Mouse (Mus musculus) neural tube, embryonic 13.5 days (tissue): ENCODE results near the gene Gprc5b. TPM values are rescaled to one million over a fixed set of nuclear protein-coding genes. Genes with fewer than 3 reads are reported as not detected.

Experiments used
- ATAC-seq: fragments of 200-750 bp; cut with Nextera tagmentation; 2 replicates; pipeline ENCODE4 v1.8.0; 2017; ENCODE audit warnings: low read depth, mild to moderate bottlenecking, moderate TSS enrichment, moderate library complexity
- H3K27ac ChIP-seq: fragments of 300-500 bp; sonication (generic); replicated peaks from 2 replicates; pipeline ENCODE4 v1.5.1; 2015; ENCODE audit warnings: moderate library complexity, mild to moderate bottlenecking, inconsistent platforms
- H3K27me3 ChIP-seq: fragments of 300-500 bp; sonication (generic); 2 replicates; pipeline ENCODE4 v1.6.1; 2015; ENCODE audit warnings: mild to moderate bottlenecking, inconsistent platforms
- H3K36me3 ChIP-seq: fragments of 300-500 bp; sonication (generic); 2 replicates; pipeline ENCODE4 v1.6.1; 2015; ENCODE audit warnings: mild to moderate bottlenecking, inconsistent platforms
- H3K4me1 ChIP-seq: fragments of 300-500 bp; sonication (generic); replicated peaks from 2 replicates; pipeline ENCODE4 v1.6.1; 2015; ENCODE audit warnings: inconsistent platforms
- H3K4me2 ChIP-seq: fragments of 300-500 bp; sonication (generic); 2 replicates; pipeline ENCODE4 v1.6.1; 2015; ENCODE audit warnings: inconsistent platforms, mild to moderate bottlenecking, moderate library complexity
- H3K4me3 ChIP-seq: fragments of 300-500 bp; sonication (generic); 2 replicates; pipeline ENCODE4 v1.5.1; 2015; ENCODE audit warnings: mild to moderate bottlenecking, inconsistent platforms
- H3K9ac ChIP-seq: fragments of 300-500 bp; sonication (generic); 2 replicates; pipeline ENCODE4 v1.6.1; 2015; ENCODE audit warnings: moderate library complexity, mild to moderate bottlenecking, inconsistent platforms
- H3K9me3 ChIP-seq: fragments of 300-500 bp; sonication (generic); 2 replicates; pipeline ENCODE4 v1.6.1; 2016; ENCODE audit warnings: inconsistent platforms
- WGBS: fragments of 180-500 bp; shearing (Covaris S2); methylation state at CpG from one replicate; pipeline ENCODE4 v1.1.7; 2015; 5-methylcytosine and 5-hydroxymethylcytosine counted together
- polyA plus RNA-seq: library from polyadenylated mRNA; unstranded; fragments of >200 nt; fragmentation: Nextera tagmentation; extraction: Ambion mirVana; gene quantifications from 2 replicates; pipeline ENCODE4 v1.2.1, GENCODE M21; 2015

The Gprc5b gene
- polyA plus RNA-seq, 1 experiment from 2014 or later = 6.9 TPM

DNA sequence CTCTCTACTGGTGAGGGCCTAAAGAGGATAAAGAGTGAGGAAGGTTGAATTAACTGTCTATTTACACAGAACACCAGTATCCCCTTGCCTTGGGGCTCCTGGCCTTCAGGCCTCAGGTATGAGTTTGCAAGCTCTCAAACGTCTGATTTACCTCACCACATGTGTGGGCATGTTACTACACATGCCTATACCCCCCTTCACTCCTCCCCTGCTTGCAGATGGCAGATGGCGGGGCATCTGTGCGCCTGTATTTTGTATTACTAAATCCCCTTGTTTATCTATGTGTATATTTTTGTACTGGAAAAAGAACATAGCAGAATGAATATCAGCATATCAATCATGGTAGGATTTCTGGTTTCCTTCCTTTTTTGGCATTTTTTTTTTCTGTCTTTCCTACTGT lies 52.7 kb downstream of the Gprc5b start:
- Histone ChIP-seq H3K36me3 (no peaks in the 10 kb centered on the region), H3K4me2 (no peak overlapping the region), H3K27me3 (no peaks in the 10 kb centered on the region), H3K9ac (no peak overlapping the region), H3K4me1 (0 out of 2 replicates have a peak, but pooled peaks cover 7% of the 10 kb centered on the region), H3K9me3 (no peaks in the 10 kb centered on the region), H3K27ac (no peak overlapping the region), H3K4me3 (no peak overlapping the region)
- ATAC-seq = no peak
- 85% methylated on average over 3 of the region's 3 CpGs for WGBS

- no peak overlapping the region for H3K9ac ChIP-seq
Observed at GRCm38 (mm10) chr7:118937469-118938387, 57.3 kb downstream of the Gprc5b start.

DNA sequence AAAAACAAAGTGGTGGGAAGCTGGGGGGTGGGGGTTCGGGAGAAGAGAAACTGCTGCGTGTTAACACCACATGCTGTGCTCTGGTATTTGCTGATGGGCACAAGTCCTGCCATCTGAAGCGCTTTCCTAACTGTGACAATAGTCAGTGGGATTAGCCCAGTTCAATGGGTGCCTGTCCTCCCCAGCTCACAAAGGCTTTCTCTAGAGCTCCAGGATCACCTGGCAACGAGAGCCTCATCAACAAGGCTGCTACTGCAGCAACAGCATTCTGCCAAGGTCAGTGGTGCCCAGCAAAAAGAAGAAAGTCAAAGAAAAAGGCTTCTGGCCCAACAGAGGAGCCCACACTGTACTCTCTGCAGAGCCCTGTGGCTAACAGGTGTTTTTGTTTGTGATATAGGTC lies 58.2 kb downstream of the Gprc5b start:
- no peak for ATAC-seq
- WGBS = 26% methylated on average over 4 of the region's 4 CpGs

More at GRCm38 (mm10) chr7:118937469-118938387, 57.3 kb downstream of the Gprc5b start:
- Histone ChIP-seq H3K4me3 (no peak overlapping the region), H3K4me1 (peaks cover 6% of the 10 kb centered on the region; the same call in 1 of the 2 replicates), H3K36me3 (no peaks in the 10 kb centered on the region), H3K27ac (no peak overlapping the region), H3K9me3 (no peaks in the 10 kb centered on the region), H3K4me2 (no peak overlapping the region), H3K27me3 (no peaks in the 10 kb centered on the region)
- WGBS = 80% methylated on average over 11 of the region's 11 CpGs
- no peak for ATAC-seq

DNA sequence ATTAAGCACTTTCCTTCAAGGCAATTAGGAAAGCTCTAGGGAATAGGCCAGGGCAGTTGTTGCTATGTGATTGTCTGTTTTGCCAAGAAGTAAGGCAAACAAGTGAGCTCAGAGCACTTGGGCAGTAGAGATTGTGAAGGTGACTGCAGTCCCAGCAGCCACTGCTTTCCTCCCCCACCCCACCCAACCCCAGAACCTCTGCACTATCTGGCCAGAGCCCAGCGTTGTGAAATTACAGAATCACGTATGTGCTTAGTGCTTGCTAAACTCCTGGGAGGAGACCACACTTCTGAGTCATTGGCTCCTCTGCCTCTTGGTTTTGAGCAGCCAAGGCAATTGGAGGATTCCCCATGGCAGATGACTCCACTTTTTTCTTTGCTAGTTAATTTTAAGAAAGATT lies 59.7 kb downstream of the Gprc5b start:
- no peak overlapping the region for H3K9ac ChIP-seq
- no peak overlapping the region for H3K27ac ChIP-seq
- no peak for ATAC-seq
- H3K9me3 ChIP-seq = no peaks in the 10 kb centered on the region
- peaks cover 8% of the 10 kb centered on the region; the same call in 1 of the 2 replicates for H3K4me1 ChIP-seq
- no peaks in the 10 kb centered on the region for H3K36me3 ChIP-seq
- no peak overlapping the region for H3K4me3 ChIP-seq
- no peaks in the 10 kb centered on the region for H3K27me3 ChIP-seq
- WGBS = 76% methylated on average over 2 of the region's 2 CpGs
- no peak overlapping the region for H3K4me2 ChIP-seq

More for the DNA sequence above, 58.2 kb downstream of the Gprc5b start:
- Histone ChIP-seq H3K27me3 (no peaks in the 10 kb centered on the region), H3K36me3 (no peaks in the 10 kb centered on the region), H3K9ac (no peak overlapping the region), H3K4me3 (no peak overlapping the region), H3K4me1 (peaks cover 8% of the 10 kb centered on the region; the same call in 1 of the 2 replicates), H3K4me2 (no peak overlapping the region), H3K9me3 (no peaks in the 10 kb centered on the region), H3K27ac (no peak overlapping the region)

- Histone ChIP-seq H3K27ac (no peak overlapping the region), H3K9ac (no peak overlapping the region), H3K27me3 (no peaks in the 10 kb centered on the region), H3K4me1 (peaks cover 15% of the 10 kb centered on the region), H3K4me3 (no peak overlapping the region), H3K9me3 (no peaks in the 10 kb centered on the region), H3K4me2 (no peak overlapping the region), H3K36me3 (no peaks in the 10 kb centered on the region)
- WGBS = 78% methylated on average over 17 of the region's 17 CpGs
- no peak for ATAC-seq
Observed at GRCm38 (mm10) chr7:118931502-118932395, 63.3 kb downstream of the Gprc5b start.

- no peaks in the 10 kb centered on the region for H3K9me3 ChIP-seq
- H3K4me3 ChIP-seq = no peak overlapping the region
- no peak overlapping the region for H3K9ac ChIP-seq
- ATAC-seq = no peak
- H3K36me3 ChIP-seq = no peaks in the 10 kb centered on the region
- H3K4me2 ChIP-seq = no peak overlapping the region
- no peaks in the 10 kb centered on the region for H3K27me3 ChIP-seq
- no peak overlapping the region for H3K27ac ChIP-seq
- WGBS = 43% methylated on average over 16 of the region's 16 CpGs
- peaks cover 12% of the 10 kb centered on the region for H3K4me1 ChIP-seq
Observed at GRCm38 (mm10) chr7:118929601-118930311, 65.3 kb downstream of the Gprc5b start.

DNA sequence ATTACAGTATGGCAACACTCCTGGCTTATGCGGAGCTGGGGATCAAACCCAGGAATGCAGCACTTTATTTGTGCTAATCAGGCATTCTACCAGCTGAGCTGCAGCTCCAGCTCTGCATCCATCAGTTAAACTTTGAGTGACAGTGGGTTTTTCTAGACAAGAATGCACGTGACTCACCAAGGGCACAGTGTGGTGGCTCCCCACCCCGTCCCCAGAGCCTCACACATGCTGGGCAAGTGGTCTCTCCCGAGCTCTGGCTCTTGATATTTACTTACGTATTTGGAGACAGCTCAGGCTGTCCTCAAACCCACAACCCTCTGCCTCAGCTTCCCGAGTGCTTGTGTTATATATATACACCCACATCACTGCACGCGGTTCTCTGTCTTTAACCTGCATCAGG lies 66.1 kb downstream of the Gprc5b start:
- Histone ChIP-seq H3K4me3 (no peak overlapping the region), H3K9ac (no peak overlapping the region), H3K9me3 (no peaks in the 10 kb centered on the region), H3K27ac (no peak overlapping the region), H3K4me2 (no peak overlapping the region), H3K4me1 (peaks cover 12% of the 10 kb centered on the region), H3K27me3 (no peaks in the 10 kb centered on the region), H3K36me3 (no peaks in the 10 kb centered on the region)
- ATAC-seq = no peak
- 73% methylated on average over 8 of the region's 8 CpGs for WGBS

DNA sequence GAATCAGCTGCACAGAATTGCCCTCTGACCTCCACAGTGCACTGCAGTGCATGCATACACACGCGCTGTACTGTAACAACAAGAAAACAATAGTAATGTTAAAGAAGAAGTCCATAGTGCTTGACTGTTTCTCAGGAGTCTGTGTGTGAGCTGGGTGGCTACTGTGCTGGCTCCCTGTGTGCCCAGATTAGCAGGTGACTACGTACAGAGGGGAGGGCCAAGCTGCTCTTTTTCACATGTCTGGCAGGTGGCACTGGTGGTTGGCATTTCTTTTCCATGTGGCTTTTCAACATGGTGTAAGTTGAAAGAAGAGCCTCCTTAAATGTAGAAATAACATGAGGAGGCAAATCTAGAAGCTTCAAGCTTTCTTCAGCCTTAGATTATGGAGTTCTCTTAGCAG lies 66.7 kb downstream of the Gprc5b start:
- Histone ChIP-seq H3K27me3 (no peaks in the 10 kb centered on the region), H3K9ac (no peak overlapping the region), H3K27ac (no peak overlapping the region), H3K4me2 (no peak overlapping the region), H3K4me3 (no peak overlapping the region), H3K9me3 (no peaks in the 10 kb centered on the region), H3K4me1 (peaks cover 12% of the 10 kb centered on the region), H3K36me3 (no peaks in the 10 kb centered on the region)
- no peak for ATAC-seq
- WGBS = 91% methylated on average over 3 of the region's 3 CpGs

- H3K36me3 ChIP-seq = no peaks in the 10 kb centered on the region
- no peak overlapping the region for H3K4me3 ChIP-seq
- no peak for ATAC-seq
- WGBS = 86% methylated on average over 2 of the region's 2 CpGs
- H3K4me2 ChIP-seq = no peak overlapping the region
- H3K27me3 ChIP-seq = no peaks in the 10 kb centered on the region
- H3K9ac ChIP-seq = no peak overlapping the region
- no peaks in the 10 kb centered on the region for H3K9me3 ChIP-seq
- H3K4me1 ChIP-seq = peaks cover 12% of the 10 kb centered on the region
- no peak overlapping the region for H3K27ac ChIP-seq
Observed at GRCm38 (mm10) chr7:118927279-118927678, 67.7 kb downstream of the Gprc5b start.

DNA sequence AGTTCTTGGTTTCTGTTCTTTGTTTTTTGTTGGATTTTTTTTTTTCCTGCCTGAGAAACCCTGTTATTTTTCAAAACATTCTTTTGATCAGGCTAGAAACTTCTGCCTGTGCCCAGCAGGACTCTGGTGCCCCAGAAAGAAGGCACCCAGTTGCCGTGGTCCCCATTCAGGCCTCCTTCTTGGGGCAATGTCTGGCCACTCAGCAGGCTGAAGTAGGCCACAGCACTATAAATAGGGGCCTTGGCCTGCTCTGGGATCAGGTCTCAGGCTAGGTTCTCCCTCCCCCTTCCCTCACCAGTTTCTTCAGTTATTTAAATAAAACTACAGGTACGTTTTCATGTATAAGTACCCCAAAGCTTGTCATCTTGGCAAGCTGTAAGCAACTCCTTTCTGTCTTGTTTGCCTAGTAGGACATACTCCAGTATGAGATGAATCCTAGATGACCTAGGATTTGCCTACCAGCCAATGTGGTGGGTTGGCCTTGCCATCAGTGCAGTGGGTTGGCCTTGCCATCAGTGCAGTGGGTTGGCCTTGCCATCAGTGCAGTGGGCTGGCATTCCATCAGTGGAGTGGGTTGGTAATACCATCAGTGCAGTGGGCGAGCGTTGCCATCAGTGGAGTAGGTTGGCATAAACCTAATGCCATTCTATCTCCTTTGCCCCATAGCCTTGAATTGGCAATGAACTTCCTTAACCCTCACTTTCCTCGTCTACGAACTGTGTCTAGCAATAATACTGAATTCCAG lies 68.3 kb downstream of the Gprc5b start:
- WGBS = 84% methylated on average over 6 of the region's 6 CpGs
- Histone ChIP-seq H3K27ac (no peak overlapping the region), H3K9me3 (no peaks in the 10 kb centered on the region), H3K4me2 (no peak overlapping the region), H3K4me3 (no peak overlapping the region), H3K4me1 (peaks cover 8% of the 10 kb centered on the region), H3K27me3 (no peaks in the 10 kb centered on the region), H3K36me3 (no peaks in the 10 kb centered on the region), H3K9ac (no peak overlapping the region)
- no peak for ATAC-seq

DNA sequence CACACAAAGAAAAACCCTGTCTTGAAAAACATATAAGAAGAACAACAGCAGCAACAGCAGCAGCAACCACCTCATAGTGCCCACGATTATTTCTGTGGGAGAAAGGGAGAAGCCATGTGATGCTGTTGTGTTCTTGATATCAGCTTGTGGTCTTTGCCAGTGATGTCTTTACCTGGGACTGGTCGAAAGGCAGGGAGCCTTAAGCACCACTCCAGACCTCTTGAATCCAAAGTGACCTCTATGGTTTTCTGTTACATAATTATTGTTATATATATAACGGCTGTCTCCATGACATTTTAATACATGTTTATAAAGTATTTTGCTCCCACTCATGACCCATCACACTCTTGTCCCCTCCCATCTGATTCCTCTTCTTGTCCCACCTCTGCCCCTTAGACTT lies 69.5 kb downstream of the Gprc5b start:
- WGBS = 88% methylated on average over 3 of the region's 3 CpGs
- no peaks in the 10 kb centered on the region for H3K36me3 ChIP-seq
- no peaks in the 10 kb centered on the region for H3K9me3 ChIP-seq

More for the DNA sequence above, 69.5 kb downstream of the Gprc5b start:
- no peak overlapping the region for H3K4me2 ChIP-seq
- H3K27me3 ChIP-seq = no peaks in the 10 kb centered on the region
- no peak for ATAC-seq
- H3K9ac ChIP-seq = no peak overlapping the region
- no peak overlapping the region for H3K4me3 ChIP-seq
- peaks cover 8% of the 10 kb centered on the region for H3K4me1 ChIP-seq
- H3K27ac ChIP-seq = no peak overlapping the region
